ENCODE assay signal across 9 mouse cellular contexts in genomic region chr3:88493706-88494582, GRCm38 (mm10). TPM values are rescaled to one million over a fixed set of nuclear protein-coding genes. Genes with fewer than 3 reads are reported as not detected.
A peak's percentile ranks its signal among the peaks of the same experiment; 100 is the strongest.
DNase-seq lines count a peak whose midpoint lies in the region; ATAC-seq and TF ChIP-seq lines count a peak whose summit lies in the region.
"Had no signal": no experiment of that assay in that cellular context is flagged by ENCODE, and none has a peak within 500 bp of the region (broad histone marks: within the 10 kb centered on the region; RNA-seq: fewer than 3 reads in every experiment).

No protein-coding gene starts in this region.

- DNase-seq in gastrocnemius, adult 2 months = no peak
- DNase-seq in gastrocnemius, adult 18-20 months (ENCODE audit: low spot score) = no peak
- no peak for DNase-seq in midbrain, embryonic 10.5 days (ENCODE audit: low spot score)
- DNase-seq in midbrain, postnatal 0 days (ENCODE audit: low spot score) = no peak
- no peak for DNase-seq in cerebellum, postnatal 4 days (ENCODE audit: low spot score in 2 of 2)
- DNase-seq in thymus, postnatal 4 days = no peak
- DNase-seq: right cerebral cortex, postnatal 14 days had no signal

- no peak overlapping the region for H3K9ac ChIP-seq in midbrain, postnatal 0 days (replicated peaks; ENCODE audit: low read length, poor library complexity, severe bottlenecking)
- H3K9ac ChIP-seq in intestine, postnatal 0 days (ENCODE audit: low read depth, low read length) = no peak overlapping the region
- no peak overlapping the region for H3K9ac ChIP-seq in stomach, embryonic 15.5 days

- no peak for ATAC-seq in midbrain, postnatal 0 days (ENCODE audit: low FRiP score)
- no peak for ATAC-seq in intestine, postnatal 0 days
- no peak for ATAC-seq in stomach, embryonic 15.5 days (ENCODE audit: insufficient read depth, low FRiP score, low read depth)

- WGBS in midbrain, embryonic 10.5 days = 79% methylated on average over 11 of the region's 11 CpGs
- WGBS in midbrain, postnatal 0 days = 79% methylated on average over 11 of the region's 11 CpGs
- WGBS in intestine, postnatal 0 days = 60% methylated on average over 11 of the region's 11 CpGs
- WGBS in stomach, embryonic 15.5 days = 63% methylated on average over 11 of the region's 11 CpGs

- no peak for TF ChIP-seq CTCF in gastrocnemius, adult 2 months (IDR thresholded peaks at IDR 0.05)
- no peak for TF ChIP-seq CTCF in midbrain, postnatal 0 days (IDR thresholded peaks at IDR 0.05)
- TF ChIP-seq CTCF in intestine, postnatal 0 days (IDR thresholded peaks at IDR 0.05; ENCODE audit: low read depth) = no peak

- no peaks in the 10 kb centered on the region for H3K36me3 ChIP-seq in midbrain, embryonic 10.5 days
- H3K36me3 ChIP-seq in midbrain, postnatal 0 days (ENCODE audit: insufficient read depth, low read length) = 0 out of 2 replicates have a peak, but pooled peaks cover 4% of the 10 kb centered on the region
- peaks cover 11% of the 10 kb centered on the region; the same call in 1 of the 2 replicates for H3K36me3 ChIP-seq in intestine, postnatal 0 days (ENCODE audit: control insufficient read depth, insufficient read depth)
- no peaks in the 10 kb centered on the region for H3K36me3 ChIP-seq in stomach, embryonic 15.5 days

- H3K9me3 ChIP-seq in midbrain, embryonic 10.5 days (replicated peaks) = no peaks in the 10 kb centered on the region
- H3K9me3 ChIP-seq in midbrain, postnatal 0 days (ENCODE audit: low read length) = no peaks in the 10 kb centered on the region
- no peaks in the 10 kb centered on the region for H3K9me3 ChIP-seq in intestine, postnatal 0 days (ENCODE audit: control insufficient read depth)
- no peaks in the 10 kb centered on the region for H3K9me3 ChIP-seq in stomach, embryonic 15.5 days

- intact Hi-C loops in gastrocnemius, adult 2 months (cut with DNase I) = loop anchor here (10.0 kb wide), 1 partner anchor 349 kb away; the partner anchor contains the start of gene Mef2d

- H3K4me2 ChIP-seq in midbrain, postnatal 0 days (ENCODE audit: low read depth, low read length, poor library complexity, severe bottlenecking) = no peak overlapping the region
- peak overlapping the region; percentile 74; the same call in 1 of the 2 replicates for H3K4me2 ChIP-seq in intestine, postnatal 0 days (replicated peaks; ENCODE audit: low read depth)
- H3K4me2 ChIP-seq in stomach, embryonic 15.5 days = peak overlapping the region; percentile 85; the same call in 1 of the 2 replicates

- peaks cover 38% of the 10 kb centered on the region for H3K27me3 ChIP-seq in midbrain, embryonic 10.5 days (ENCODE audit: low read depth, poor library complexity, severe bottlenecking)
- H3K27me3 ChIP-seq in midbrain, postnatal 0 days (ENCODE audit: insufficient read depth, low read length) = no peaks in the 10 kb centered on the region
- no peaks in the 10 kb centered on the region for H3K27me3 ChIP-seq in intestine, postnatal 0 days (replicated peaks; ENCODE audit: control insufficient read depth, insufficient read depth, low read length)
- H3K27me3 ChIP-seq in stomach, embryonic 15.5 days (replicated peaks) = no peaks in the 10 kb centered on the region

- peaks cover 33% of the 10 kb centered on the region for H3K4me1 ChIP-seq in midbrain, embryonic 10.5 days
- peaks cover 6% of the 10 kb centered on the region; the same call in 1 of the 2 replicates for H3K4me1 ChIP-seq in midbrain, postnatal 0 days (ENCODE audit: insufficient read depth, low read length)
- peaks cover 36% of the 10 kb centered on the region for H3K4me1 ChIP-seq in intestine, postnatal 0 days (replicated peaks; ENCODE audit: control insufficient read depth, insufficient read depth, low read length)
- H3K4me1 ChIP-seq in stomach, embryonic 15.5 days = peaks cover 57% of the 10 kb centered on the region

- H3K4me3 ChIP-seq in gastrocnemius, adult 2 months = peak overlapping the region; percentile 82
- H3K4me3 ChIP-seq in midbrain, embryonic 10.5 days = peak overlapping the region; percentile 11; the same call in 1 of the 2 replicates
- H3K4me3 ChIP-seq in midbrain, postnatal 0 days (ENCODE audit: low read depth, low read length) = no peak overlapping the region
- H3K4me3 ChIP-seq in intestine, postnatal 0 days (ENCODE audit: low read depth, low read length) = no peak overlapping the region
- H3K4me3 ChIP-seq in stomach, embryonic 15.5 days (replicated peaks) = no peak overlapping the region; the same call in 1 of the 2 replicates

- peak overlapping the region; percentile 99 for H3K27ac ChIP-seq in gastrocnemius, adult 2 months
- peak overlapping the region; percentile 86 for H3K27ac ChIP-seq in midbrain, embryonic 10.5 days (replicated peaks)
- no peak overlapping the region for H3K27ac ChIP-seq in midbrain, postnatal 0 days (ENCODE audit: low read depth, low read length)
- peak overlapping the region; percentile 89; the same call in 1 of the 2 replicates for H3K27ac ChIP-seq in intestine, postnatal 0 days (ENCODE audit: low read depth, low read length)
- H3K27ac ChIP-seq in stomach, embryonic 15.5 days = peak overlapping the region; percentile 98

RNA-seq across cellular contexts. Expression of gene Lmna, which starts 15.8 kb away (rescaled TPM):
- total RNA-seq in gastrocnemius, adult 2 months (2021) = 10 to 100 TPM; 67.5 to 82.5 TPM
- total RNA-seq in gastrocnemius, adult 18-20 months (2021) = 10 to 100 TPM; 68.3 to 89.6 TPM
- 13.5 and 18.3 TPM in 2 replicates for polyA plus RNA-seq in midbrain, embryonic 10.5 days (2016; fragmentation: Nextera tagmentation; extraction: Ambion mirVana)
- 57.6 and 75.0 TPM in 2 replicates for total RNA-seq in midbrain, postnatal 0 days (2014; rRNA removed)
- 74.1 and 77.2 TPM in 2 replicates for polyA plus RNA-seq in midbrain, postnatal 0 days (2015; fragmentation: Nextera tagmentation; extraction: Ambion mirVana)
- 92.5 and 96.5 TPM in 2 replicates for polyA plus RNA-seq in intestine, postnatal 0 days (2015; fragmentation: Nextera tagmentation; extraction: Ambion mirVana)
- polyA plus RNA-seq in stomach, embryonic 15.5 days (2015; fragmentation: Nextera tagmentation; extraction: Ambion mirVana) = 179 and 214 TPM in 2 replicates

RNA-seq across cellular contexts. Expression of gene Sema4a, which starts 33.0 kb away (rescaled TPM):
- 1 to 10 TPM; 1.2 to 1.8 TPM for total RNA-seq in gastrocnemius, adult 2 months (2021)
- 1 to 10 TPM; 1.4 to 2.0 TPM for total RNA-seq in gastrocnemius, adult 18-20 months (2021)
- polyA plus RNA-seq in midbrain, embryonic 10.5 days (2016; fragmentation: Nextera tagmentation; extraction: Ambion mirVana) = 4.9 and 10.5 TPM in 2 replicates
- total RNA-seq in midbrain, postnatal 0 days (2014; rRNA removed) = 52.6 and 62.0 TPM in 2 replicates
- polyA plus RNA-seq in midbrain, postnatal 0 days (2015; fragmentation: Nextera tagmentation; extraction: Ambion mirVana) = 42.1 and 44.2 TPM in 2 replicates
- polyA plus RNA-seq in intestine, postnatal 0 days (2015; fragmentation: Nextera tagmentation; extraction: Ambion mirVana) = 93.1 and 101 TPM in 2 replicates
- polyA plus RNA-seq in stomach, embryonic 15.5 days (2015; fragmentation: Nextera tagmentation; extraction: Ambion mirVana) = 22.3 and 25.1 TPM in 2 replicates

RNA-seq across cellular contexts. Expression of gene Mex3a, which starts 38.3 kb away (rescaled TPM):
- under 1 TPM; 0.15 to 0.20 TPM for total RNA-seq in gastrocnemius, adult 2 months (2021)
- total RNA-seq in gastrocnemius, adult 18-20 months (2021) = under 1 TPM; 0.17 to 0.18 TPM
- 27.7 and 33.8 TPM in 2 replicates for polyA plus RNA-seq in midbrain, embryonic 10.5 days (2016; fragmentation: Nextera tagmentation; extraction: Ambion mirVana)
- 56.9 and 58.2 TPM in 2 replicates for total RNA-seq in midbrain, postnatal 0 days (2014; rRNA removed)
- 15.4 and 16.1 TPM in 2 replicates for polyA plus RNA-seq in midbrain, postnatal 0 days (2015; fragmentation: Nextera tagmentation; extraction: Ambion mirVana)
- polyA plus RNA-seq in intestine, postnatal 0 days (2015; fragmentation: Nextera tagmentation; extraction: Ambion mirVana) = 2.8 TPM in 2 replicates
- 11.9 and 12.1 TPM in 2 replicates for polyA plus RNA-seq in stomach, embryonic 15.5 days (2015; fragmentation: Nextera tagmentation; extraction: Ambion mirVana)

RNA-seq across cellular contexts. Expression of gene Rab25, which starts 54.2 kb away (rescaled TPM):
- not detected for total RNA-seq in gastrocnemius, adult 2 months (2021)
- total RNA-seq in gastrocnemius, adult 18-20 months (2021) = not detected
- polyA plus RNA-seq in midbrain, embryonic 10.5 days (2016; fragmentation: Nextera tagmentation; extraction: Ambion mirVana) = 0.49 and 0.79 TPM in 2 replicates
- 0.60 TPM in 1 of 2 replicates, not detected in the other for total RNA-seq in midbrain, postnatal 0 days (2014; rRNA removed)
- polyA plus RNA-seq in midbrain, postnatal 0 days (2015; fragmentation: Nextera tagmentation; extraction: Ambion mirVana) = 0.46 TPM in 1 of 2 replicates, not detected in the other
- polyA plus RNA-seq in intestine, postnatal 0 days (2015; fragmentation: Nextera tagmentation; extraction: Ambion mirVana) = 79.5 and 89.2 TPM in 2 replicates
- polyA plus RNA-seq in stomach, embryonic 15.5 days (2015; fragmentation: Nextera tagmentation; extraction: Ambion mirVana) = 86.9 and 90.6 TPM in 2 replicates

RNA-seq across cellular contexts. Expression of gene Lamtor2, which starts 58.9 kb away (rescaled TPM):
- total RNA-seq in gastrocnemius, adult 2 months (2021) = 100 to 1,000 TPM in 1 of 2 experiments, 10 to 100 TPM in 1; 70.9 to 104 TPM
- 10 to 100 TPM; 90.8 to 95.9 TPM for total RNA-seq in gastrocnemius, adult 18-20 months (2021)
- 175 and 192 TPM in 2 replicates for polyA plus RNA-seq in midbrain, embryonic 10.5 days (2016; fragmentation: Nextera tagmentation; extraction: Ambion mirVana)
- 46.7 and 66.0 TPM in 2 replicates for total RNA-seq in midbrain, postnatal 0 days (2014; rRNA removed)
- polyA plus RNA-seq in midbrain, postnatal 0 days (2015; fragmentation: Nextera tagmentation; extraction: Ambion mirVana) = 187 and 205 TPM in 2 replicates
- 171 and 183 TPM in 2 replicates for polyA plus RNA-seq in intestine, postnatal 0 days (2015; fragmentation: Nextera tagmentation; extraction: Ambion mirVana)
- 193 and 198 TPM in 2 replicates for polyA plus RNA-seq in stomach, embryonic 15.5 days (2015; fragmentation: Nextera tagmentation; extraction: Ambion mirVana)

Comparison
In these comparisons a context has a peak if more than half of its experiments do, and no peak if none do; other contexts are left out.
1. H3K4me3 ChIP-seq: peak in gastrocnemius, adult 2 months (single experiment) and midbrain, embryonic 10.5 days (single experiment); none in midbrain, postnatal 0 days (single experiment), intestine, postnatal 0 days (single experiment) and stomach, embryonic 15.5 days (single experiment).